Mouse (Mus musculus) embryonic facial prominence, embryonic 12.5 days (tissue): ENCODE measurements around the gene Pygo2. TPM values are rescaled to one million over a fixed set of nuclear protein-coding genes. Genes with fewer than 3 reads are reported as not detected.

ENCODE experiments used
- ATAC-seq: fragments of 200-750 bp; cut with Nextera tagmentation; 2 replicates; pipeline ENCODE4 v1.8.0; 2017; ENCODE audit not compliant: insufficient number of reproducible peaks, insufficient read depth, low FRiP score, low TSS enrichment
- H3K27ac ChIP-seq: fragments of 300-500 bp; sonication (generic); 2 replicates; pipeline ENCODE4 v1.5.1; 2016; ENCODE audit warnings: mild to moderate bottlenecking
- H3K27me3 ChIP-seq: fragments of 300-500 bp; sonication (generic); 2 replicates; pipeline ENCODE4 v1.6.1; 2016; ENCODE audit warnings: mild to moderate bottlenecking, moderate library complexity
- H3K36me3 ChIP-seq: fragments of 300-500 bp; sonication (generic); 2 replicates; pipeline ENCODE4 v1.6.1; 2016; ENCODE audit warnings: mild to moderate bottlenecking
- H3K4me1 ChIP-seq: fragments of 300-500 bp; sonication (generic); 2 replicates; pipeline ENCODE4 v1.6.1; 2016
- H3K4me2 ChIP-seq: fragments of 300-500 bp; sonication (generic); replicated peaks from 2 replicates; pipeline ENCODE4 v1.6.1; 2016; ENCODE audit warnings: mild to moderate bottlenecking, moderate library complexity
- H3K4me3 ChIP-seq: fragments of 300-500 bp; sonication (generic); 2 replicates; pipeline ENCODE4 v1.5.1; 2016; ENCODE audit warnings: mild to moderate bottlenecking
- H3K9ac ChIP-seq: fragments of 300-500 bp; sonication (generic); 2 replicates; pipeline ENCODE4 v1.6.1; 2016; ENCODE audit warnings: mild to moderate bottlenecking, moderate library complexity
- H3K9me3 ChIP-seq: fragments of 300-500 bp; sonication (generic); 2 replicates; pipeline ENCODE4 v1.6.1; 2016; ENCODE audit warnings: mild to moderate bottlenecking, moderate library complexity
- WGBS: fragments of 180-500 bp; shearing (Covaris S2); methylation state at CpG from one replicate; pipeline ENCODE4 v1.1.7; 2016; 5-methylcytosine and 5-hydroxymethylcytosine counted together
- polyA plus RNA-seq: library from polyadenylated mRNA; unstranded; fragments of >200 nt; fragmentation: Nextera tagmentation; extraction: Ambion mirVana; gene quantifications from 2 replicates; pipeline ENCODE4 v1.2.1, GENCODE M21; 2016

The Pygo2 gene
- polyA plus RNA-seq, 1 experiment from 2014 or later = 67.9 TPM

GRCm38 (mm10) chr3:89479055-89479454, 49.0 kb downstream of the Pygo2 start:
- Histone ChIP-seq H3K9ac (no peak overlapping the region), H3K27ac (no peak overlapping the region), H3K4me2 (no peak overlapping the region), H3K4me1 (no peaks in the 10 kb centered on the region), H3K36me3 (no peaks in the 10 kb centered on the region), H3K27me3 (no peaks in the 10 kb centered on the region), H3K9me3 (no peaks in the 10 kb centered on the region), H3K4me3 (no peak overlapping the region)
- 75% methylated on average over 6 of the region's 6 CpGs for WGBS
- no peak for ATAC-seq

GRCm38 (mm10) chr3:89481488-89481887, 51.5 kb downstream of the Pygo2 start:
- H3K27me3 ChIP-seq = no peaks in the 10 kb centered on the region
- H3K4me1 ChIP-seq = no peaks in the 10 kb centered on the region
- ATAC-seq = no peak
- H3K9ac ChIP-seq = no peak overlapping the region
- no peak overlapping the region for H3K4me2 ChIP-seq
- 42% methylated on average over 2 of the region's 2 CpGs for WGBS
- no peaks in the 10 kb centered on the region for H3K36me3 ChIP-seq
- H3K9me3 ChIP-seq = no peaks in the 10 kb centered on the region
- no peak overlapping the region for H3K4me3 ChIP-seq
- no peak overlapping the region for H3K27ac ChIP-seq

GRCm38 (mm10) chr3:89482249-89482648, 52.2 kb downstream of the Pygo2 start:
- Histone ChIP-seq H3K4me2 (no peak overlapping the region), H3K27me3 (no peaks in the 10 kb centered on the region), H3K4me3 (no peak overlapping the region), H3K4me1 (no peaks in the 10 kb centered on the region), H3K36me3 (no peaks in the 10 kb centered on the region), H3K27ac (no peak overlapping the region), H3K9ac (no peak overlapping the region), H3K9me3 (no peaks in the 10 kb centered on the region)
- ATAC-seq = no peak
- WGBS = 79% methylated on average over 5 of the region's 5 CpGs

Other genes starting within 250 kb of the Pygo2 start
- gene Fam189b, start 247.1 kb upstream of the Pygo2 start, polyA plus RNA-seq = 30.9 and 37.2 TPM in 2 replicates
- gene Gba, start 227.3 kb upstream of the Pygo2 start, polyA plus RNA-seq = 33.2 and 34.9 TPM in 2 replicates
- gene Thbs3, start 215.0 kb upstream of the Pygo2 start, polyA plus RNA-seq = 42.6 and 46.2 TPM in 2 replicates
- gene Mtx1, start 203.1 kb upstream of the Pygo2 start, polyA plus RNA-seq = 208 and 211 TPM in 2 replicates
- 0.78 and 1.6 TPM in 2 replicates for gene Muc1, start 201.2 kb upstream of the Pygo2 start, polyA plus RNA-seq
- 297 and 306 TPM in 2 replicates for gene Krtcap2, start 184.2 kb upstream of the Pygo2 start, polyA plus RNA-seq
- 6.2 and 7.7 TPM in 2 replicates for gene Trim46, start 183.9 kb upstream of the Pygo2 start, polyA plus RNA-seq
- 101 and 103 TPM in 2 replicates for gene Dpm3, start 170.9 kb upstream of the Pygo2 start, polyA plus RNA-seq
- gene Slc50a1, start 159.6 kb upstream of the Pygo2 start, polyA plus RNA-seq = 56.6 and 62.0 TPM in 2 replicates
- 32.6 and 36.1 TPM in 2 replicates for gene Efna1, start 149.1 kb upstream of the Pygo2 start, polyA plus RNA-seq
- gene Efna3, start 107.2 kb upstream of the Pygo2 start, polyA plus RNA-seq = 12.8 and 15.8 TPM in 2 replicates
- gene Efna4, start 92.2 kb upstream of the Pygo2 start, polyA plus RNA-seq = 47.1 and 48.8 TPM in 2 replicates
- gene Adam15, start 80.2 kb upstream of the Pygo2 start, polyA plus RNA-seq = 42.7 and 45.5 TPM in 2 replicates
- gene Dcst2, start 68.2 kb upstream of the Pygo2 start, polyA plus RNA-seq = 0.13 and 0.38 TPM in 2 replicates
- gene Dcst1, start 65.0 kb upstream of the Pygo2 start, polyA plus RNA-seq = 0.32 and 0.57 TPM in 2 replicates
- gene Zbtb7b, start 35.4 kb upstream of the Pygo2 start, polyA plus RNA-seq = 0.83 and 1.9 TPM in 2 replicates
- 0.09 and 0.64 TPM in 2 replicates for gene Lenep, start 27.4 kb upstream of the Pygo2 start, polyA plus RNA-seq
- gene Flad1, start 18.3 kb upstream of the Pygo2 start, polyA plus RNA-seq = 30.3 TPM in 2 replicates
- 480 and 499 TPM in 2 replicates for gene Cks1b, start 11.8 kb upstream of the Pygo2 start, polyA plus RNA-seq
- gene Shc1, start 11.8 kb upstream of the Pygo2 start, polyA plus RNA-seq = 94.5 and 97.5 TPM in 2 replicates
- 29.8 and 30.1 TPM in 2 replicates for gene Pbxip1, start 6.5 kb downstream of the Pygo2 start, polyA plus RNA-seq
- gene Pmvk, start 24.3 kb downstream of the Pygo2 start, polyA plus RNA-seq = 57.0 and 58.8 TPM in 2 replicates
- 2.1 and 2.5 TPM in 2 replicates for gene Kcnn3, start 90.0 kb downstream of the Pygo2 start, polyA plus RNA-seq